8 mouse cellular contexts compared by ENCODE assay signal in the genomic region with DNA sequence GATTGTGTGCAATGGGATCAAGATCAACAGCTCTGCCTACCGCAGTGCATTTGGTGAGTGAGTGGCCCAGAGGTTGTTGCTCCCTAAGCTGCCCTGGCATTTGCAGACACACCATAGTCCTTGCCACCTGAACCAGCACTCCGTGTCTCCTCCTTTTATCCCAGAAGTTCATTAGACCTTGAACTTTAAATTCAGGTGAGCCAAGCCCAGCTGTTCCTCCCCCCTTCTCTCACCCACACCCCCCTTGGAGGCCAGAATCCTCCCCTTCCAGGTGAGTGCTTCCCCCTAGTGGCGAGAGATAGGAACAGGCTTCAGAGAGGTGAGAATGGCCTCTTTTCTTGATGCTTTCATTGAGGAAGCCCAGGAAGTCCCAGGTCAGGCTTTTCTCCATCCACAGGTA. TPM values are rescaled to one million over a fixed set of nuclear protein-coding genes. Genes with fewer than 3 reads are reported as not detected.
DNase-seq lines count a peak whose midpoint lies in the region; ATAC-seq and TF ChIP-seq lines count a peak whose summit lies in the region.

No protein-coding gene starts in this region.

- H3K27me3 ChIP-seq in intestine, postnatal 0 days (replicated peaks; ENCODE audit: control insufficient read depth, insufficient read depth, low read length) = no peaks in the 10 kb centered on the region

- H3K9ac ChIP-seq in intestine, postnatal 0 days (ENCODE audit: low read depth, low read length) = no peak overlapping the region

- H3K4me2 ChIP-seq in intestine, postnatal 0 days (replicated peaks; ENCODE audit: low read depth) = no peak overlapping the region

- ATAC-seq in intestine, postnatal 0 days = peak; percentile 76
- peak; percentile 31; the same call in 1 of the 2 replicates for ATAC-seq in neutrophil, adult 5-6 weeks (ENCODE audit: extremely low read depth, insufficient number of reproducible peaks, low FRiP score, poor library complexity, severe bottlenecking)

- WGBS in intestine, postnatal 0 days = 23% methylated on average over 3 of the region's 3 CpGs

- H3K36me3 ChIP-seq in intestine, postnatal 0 days (ENCODE audit: control insufficient read depth, insufficient read depth) = peaks cover 21% of the 10 kb centered on the region; the same call in 1 of the 2 replicates

- H3K27ac ChIP-seq in intestine, postnatal 0 days (ENCODE audit: low read depth, low read length) = no peak overlapping the region

- H3K9me3 ChIP-seq in intestine, postnatal 0 days (ENCODE audit: control insufficient read depth) = no peaks in the 10 kb centered on the region

- TF ChIP-seq CTCF in intestine, postnatal 0 days (IDR thresholded peaks at IDR 0.05; ENCODE audit: low read depth) = peak; percentile 93

- DNase-seq in gastrocnemius, adult 18-20 months (ENCODE audit: low spot score) = peak; percentile 35
- no peak for DNase-seq in gastrocnemius, postnatal 36 days
- DNase-seq in 416B (ENCODE audit: low read depth) = peak; percentile 55
- DNase-seq in R1 (ENCODE audit: low read depth, low spot score) = peak; percentile 76
- DNase-seq in urinary bladder, postnatal 10 days (ENCODE audit: low spot score) = no peak
- DNase-seq in left cerebral cortex, postnatal 4 days = no peak

- intact Hi-C loops in gastrocnemius, postnatal 36 days (cut with DNase I) = loop anchor here (5.0 kb wide), 1 partner anchor 62 kb away; no protein-coding TSS in a partner anchor
- intact Hi-C loops in left cerebral cortex, postnatal 4 days (cut with DNase I) = no loop called here

- no peak overlapping the region for H3K4me3 ChIP-seq in intestine, postnatal 0 days (ENCODE audit: low read depth, low read length)

- no peaks in the 10 kb centered on the region for H3K4me1 ChIP-seq in intestine, postnatal 0 days (replicated peaks; ENCODE audit: control insufficient read depth, insufficient read depth, low read length)

RNA-seq across cellular contexts. Expression of gene Aifm2, which starts 19.3 kb away (rescaled TPM):
- 10 to 100 TPM; 12.4 to 15.2 TPM for total RNA-seq in gastrocnemius, adult 18-20 months (2021)
- total RNA-seq in gastrocnemius, postnatal 36 days (2021) = 10 to 100 TPM; 12.5 to 17.2 TPM
- 14.7 and 16.9 TPM in 2 replicates for polyA plus RNA-seq in intestine, postnatal 0 days (2015; fragmentation: Nextera tagmentation; extraction: Ambion mirVana)
- 1.2 and 2.8 TPM in 2 replicates for total RNA-seq in neutrophil, adult 5-6 weeks (2017)
- 10 to 100 TPM in 1 of 2 experiments, 1 to 10 TPM in 1; 9.5 to 10.4 TPM for total RNA-seq in left cerebral cortex, postnatal 4 days (2021)

RNA-seq across cellular contexts. Expression of gene Tysnd1, which starts 39.1 kb away (rescaled TPM):
- 10 to 100 TPM; 13.0 to 15.1 TPM for total RNA-seq in gastrocnemius, adult 18-20 months (2021)
- 10 to 100 TPM in 1 of 2 experiments, 1 to 10 TPM in 1; 10.0 to 10.7 TPM for total RNA-seq in gastrocnemius, postnatal 36 days (2021)
- polyA plus RNA-seq in intestine, postnatal 0 days (2015; fragmentation: Nextera tagmentation; extraction: Ambion mirVana) = 22.2 and 24.7 TPM in 2 replicates
- total RNA-seq in neutrophil, adult 5-6 weeks (2017) = 7.1 and 8.7 TPM in 2 replicates
- total RNA-seq in left cerebral cortex, postnatal 4 days (2021) = 10 to 100 TPM; 32.0 to 36.6 TPM

RNA-seq across cellular contexts. Expression of gene H2afy2, which starts 49.6 kb away (rescaled TPM):
- total RNA-seq in gastrocnemius, adult 18-20 months (2021) = under 1 TPM; 0.71 to 0.83 TPM
- 1 to 10 TPM in 1 of 2 experiments, under 1 TPM in 1; 0.52 to 1.0 TPM for total RNA-seq in gastrocnemius, postnatal 36 days (2021)
- polyA plus RNA-seq in intestine, postnatal 0 days (2015; fragmentation: Nextera tagmentation; extraction: Ambion mirVana) = 21.3 and 23.1 TPM in 2 replicates
- total RNA-seq in neutrophil, adult 5-6 weeks (2017) = not detected in 2 replicates
- total RNA-seq in left cerebral cortex, postnatal 4 days (2021) = 100 to 1,000 TPM; 124 to 126 TPM

RNA-seq across cellular contexts. Expression of gene Sar1a, which starts 54.3 kb away (rescaled TPM):
- total RNA-seq in gastrocnemius, adult 18-20 months (2021) = 100 to 1,000 TPM; 115 to 135 TPM
- 100 to 1,000 TPM; 102 to 112 TPM for total RNA-seq in gastrocnemius, postnatal 36 days (2021)
- polyA plus RNA-seq in intestine, postnatal 0 days (2015; fragmentation: Nextera tagmentation; extraction: Ambion mirVana) = 105 and 111 TPM in 2 replicates
- total RNA-seq in neutrophil, adult 5-6 weeks (2017) = 99.3 and 110 TPM in 2 replicates
- total RNA-seq in left cerebral cortex, postnatal 4 days (2021) = 100 to 1,000 TPM; 135 to 139 TPM

Comparison
In these comparisons a context has a peak if more than half of its experiments do, and no peak if none do; other contexts are left out.
1. DNase-seq: peak in gastrocnemius, adult 18-20 months (single experiment), 416B (single experiment) and R1 (single experiment); none in gastrocnemius, postnatal 36 days (0 of 2), urinary bladder, postnatal 10 days (single experiment) and left cerebral cortex, postnatal 4 days (single experiment).
2. RNA of gene H2afy2, which starts 49.6 kb away (total RNA-seq): 124 to 126 TPM in left cerebral cortex, postnatal 4 days; 0.52 to 1.0 TPM in gastrocnemius, postnatal 36 days, 0.71 to 0.83 TPM in gastrocnemius, adult 18-20 months and not detected in neutrophil, adult 5-6 weeks; every median in the first group is over 10 times any median in the second.